Mouse (Mus musculus): Measurements from ENCODE around the gene Ptgr1. TPM values are rescaled to one million over a fixed set of nuclear protein-coding genes. Genes with fewer than 3 reads are reported as not detected.
A peak's percentile ranks its signal among the peaks of the same experiment; 100 is the strongest.

Gene Ptgr1
- total RNA-seq, 1 experiment from 2014 or later = 2.3 TPM

GRCm38 (mm10) chr4:58995251-58995693 is 8.4 kb upstream of the Ptgr1 start:
- ATAC-seq (replicated peaks; ENCODE audit: insufficient number of reproducible peaks, low FRiP score, low TSS enrichment, poor library complexity, severe bottlenecking) = no peak

DNA sequence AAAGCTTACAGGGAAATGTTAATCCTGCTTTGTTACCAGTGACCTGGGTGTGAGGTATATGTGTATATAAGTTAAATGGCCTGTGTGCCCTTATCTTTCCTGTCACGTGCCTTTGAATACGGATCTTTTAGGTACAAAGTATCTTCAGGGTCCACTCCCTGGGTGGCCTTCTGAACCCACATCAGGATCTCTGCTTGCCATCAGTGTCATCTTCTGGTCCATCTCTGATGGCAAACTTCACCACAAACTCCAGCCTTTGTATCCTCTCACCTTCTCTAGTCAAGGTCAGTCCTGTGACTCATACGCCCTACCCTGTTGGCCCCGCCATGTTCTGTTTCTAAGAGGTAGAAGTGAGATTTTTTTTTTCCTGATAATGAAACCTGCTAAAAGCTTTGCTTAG is 7.8 kb upstream of the Ptgr1 start, which contains the start of gene Dnajc25:
Gene Dnajc25, plus strand, starts transcription at position 301 of the 400 bp plus-strand sequence.
- no peak for ATAC-seq (replicated peaks; ENCODE audit: insufficient number of reproducible peaks, low FRiP score, low TSS enrichment, poor library complexity, severe bottlenecking)

DNA sequence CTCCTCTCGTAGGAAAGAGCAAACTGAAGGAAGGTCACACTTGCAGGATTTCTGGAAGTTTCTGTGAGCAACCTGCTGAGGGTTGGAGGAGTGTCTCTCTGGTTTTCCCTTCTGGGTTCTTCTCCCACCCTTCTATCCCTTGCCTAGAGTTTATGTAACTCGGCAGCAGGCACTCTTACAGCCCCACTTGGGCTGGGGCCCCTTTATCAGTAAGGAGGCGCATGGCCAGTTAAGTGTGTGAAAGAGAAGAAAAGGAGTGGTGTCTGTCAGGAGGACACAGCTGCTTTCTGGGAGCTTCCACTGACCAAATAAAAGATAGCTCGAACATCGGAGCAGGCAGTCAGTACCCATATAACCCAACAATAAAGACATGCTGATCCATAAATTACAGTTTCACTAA is 5.3 kb upstream of the Ptgr1 start:
- ATAC-seq (replicated peaks; ENCODE audit: insufficient number of reproducible peaks, low FRiP score, low TSS enrichment, poor library complexity, severe bottlenecking) = no peak

DNA sequence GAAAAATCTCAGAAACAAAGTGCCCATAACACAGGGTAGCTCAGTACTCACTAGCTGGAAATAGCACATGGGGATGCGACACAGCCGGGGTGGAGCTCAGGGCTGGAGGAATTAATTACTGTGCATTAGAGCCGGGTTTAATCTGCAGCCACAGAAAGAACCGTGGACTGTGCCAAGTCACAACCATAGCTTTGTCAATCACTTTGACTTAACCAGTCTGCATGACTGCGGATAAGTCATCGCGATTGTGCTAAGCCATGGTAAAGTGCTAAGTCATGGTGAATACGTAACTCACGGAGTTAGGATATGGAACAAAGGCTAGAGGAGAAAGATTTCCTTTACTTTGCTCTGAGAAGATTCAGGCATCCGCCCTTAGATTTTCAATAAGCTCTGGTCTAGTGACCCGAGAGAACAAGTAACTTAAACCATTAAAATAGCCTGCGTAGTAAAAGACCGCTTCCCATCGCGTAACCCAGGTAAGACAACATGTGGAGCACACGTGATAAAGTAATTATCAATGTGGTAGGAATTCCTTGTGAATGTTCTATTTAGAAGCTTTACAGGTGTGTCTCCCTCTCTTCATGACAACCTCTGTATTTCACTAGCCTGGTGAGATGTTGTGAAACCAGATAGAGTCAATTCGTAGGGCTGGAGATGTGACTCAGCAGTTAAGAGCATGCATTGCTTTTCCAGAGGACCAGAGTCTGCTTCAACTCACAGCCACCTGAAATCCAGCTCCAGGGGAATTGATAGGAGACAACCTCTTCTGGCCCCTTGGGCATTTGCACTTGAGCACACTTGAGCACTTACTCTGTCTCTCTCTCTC is 3.9 kb upstream of the Ptgr1 start:
- ATAC-seq (replicated peaks; ENCODE audit: insufficient number of reproducible peaks, low FRiP score, low TSS enrichment, poor library complexity, severe bottlenecking) = no peak

DNA sequence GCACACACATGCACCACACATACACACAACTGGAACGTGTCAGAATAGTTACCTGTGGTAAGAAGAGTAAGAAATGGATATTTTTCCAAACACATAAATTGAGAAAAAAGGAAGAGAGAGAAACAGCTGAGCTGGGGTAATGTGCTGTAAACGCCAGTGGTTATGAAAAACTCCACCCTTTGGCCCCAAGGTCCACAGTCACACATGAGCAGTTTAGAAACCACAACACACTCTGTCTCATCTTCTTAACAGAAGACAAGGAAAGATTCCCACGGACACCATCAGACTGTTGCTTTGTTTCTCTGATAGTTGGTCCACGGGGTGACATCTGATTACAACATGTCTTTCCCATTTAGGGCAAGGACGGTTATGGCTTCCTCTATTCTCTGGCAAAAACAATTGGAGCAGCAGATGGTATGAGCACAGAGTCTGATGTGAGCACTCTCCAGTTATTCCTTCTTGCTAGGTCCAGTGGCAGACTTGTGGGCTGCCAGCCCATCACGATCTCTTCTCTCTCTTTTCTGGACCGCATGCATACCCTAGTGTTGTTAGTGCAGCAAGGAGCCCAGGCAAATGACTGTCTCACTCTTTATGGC is 2.5 kb upstream of the Ptgr1 start:
- ATAC-seq (replicated peaks; ENCODE audit: insufficient number of reproducible peaks, low FRiP score, low TSS enrichment, poor library complexity, severe bottlenecking) = no peak

- 0 out of 2 replicates have a peak, but pooled peaks have one; percentile 55 for ATAC-seq (replicated peaks; ENCODE audit: insufficient number of reproducible peaks, low FRiP score, low TSS enrichment, poor library complexity, severe bottlenecking)
Observed at GRCm38 (mm10) chr4:58985157-58985648, 1.7 kb downstream of the Ptgr1 start.

- no peak for ATAC-seq (replicated peaks; ENCODE audit: insufficient number of reproducible peaks, low FRiP score, low TSS enrichment, poor library complexity, severe bottlenecking)
Observed at GRCm38 (mm10) chr4:58982806-58983205, 4.1 kb downstream of the Ptgr1 start.

- ATAC-seq (replicated peaks; ENCODE audit: insufficient number of reproducible peaks, low FRiP score, low TSS enrichment, poor library complexity, severe bottlenecking) = no peak
Observed at GRCm38 (mm10) chr4:58981421-58981820, 5.5 kb downstream of the Ptgr1 start.

GRCm38 (mm10) chr4:58975711-58976110 is 11.2 kb downstream of the Ptgr1 start:
- no peak for ATAC-seq (replicated peaks; ENCODE audit: insufficient number of reproducible peaks, low FRiP score, low TSS enrichment, poor library complexity, severe bottlenecking)

DNA sequence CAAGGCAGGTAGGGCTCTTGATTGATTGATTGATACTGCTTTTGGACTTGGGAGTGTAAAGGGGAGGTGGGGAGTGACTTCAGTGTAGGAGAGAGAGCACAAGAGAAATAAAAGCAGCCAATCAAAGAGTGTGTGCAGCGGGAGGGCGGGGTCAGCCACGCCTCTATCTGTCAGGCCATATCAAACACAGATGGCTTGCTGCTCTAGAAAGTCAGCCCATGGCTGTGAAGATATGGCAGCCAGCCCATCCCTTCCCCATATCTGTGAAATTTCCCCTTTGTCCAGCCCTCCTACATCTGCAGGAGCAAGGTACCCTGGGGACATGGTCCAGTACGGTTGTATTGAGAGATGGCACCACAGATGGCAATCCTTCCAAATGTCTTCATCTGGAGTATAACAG is 16.2 kb downstream of the Ptgr1 start:
- no peak for ATAC-seq (replicated peaks; ENCODE audit: insufficient number of reproducible peaks, low FRiP score, low TSS enrichment, poor library complexity, severe bottlenecking)

- ATAC-seq (replicated peaks; ENCODE audit: insufficient number of reproducible peaks, low FRiP score, low TSS enrichment, poor library complexity, severe bottlenecking) = no peak
Observed at GRCm38 (mm10) chr4:58965136-58965535, 21.8 kb downstream of the Ptgr1 start.

GRCm38 (mm10) chr4:58963271-58963670 is 23.6 kb downstream of the Ptgr1 start:
- ATAC-seq (replicated peaks; ENCODE audit: insufficient number of reproducible peaks, low FRiP score, low TSS enrichment, poor library complexity, severe bottlenecking) = no peak

- no peak for ATAC-seq (replicated peaks; ENCODE audit: insufficient number of reproducible peaks, low FRiP score, low TSS enrichment, poor library complexity, severe bottlenecking)
Observed at GRCm38 (mm10) chr4:58961719-58962118, 25.2 kb downstream of the Ptgr1 start.

DNA sequence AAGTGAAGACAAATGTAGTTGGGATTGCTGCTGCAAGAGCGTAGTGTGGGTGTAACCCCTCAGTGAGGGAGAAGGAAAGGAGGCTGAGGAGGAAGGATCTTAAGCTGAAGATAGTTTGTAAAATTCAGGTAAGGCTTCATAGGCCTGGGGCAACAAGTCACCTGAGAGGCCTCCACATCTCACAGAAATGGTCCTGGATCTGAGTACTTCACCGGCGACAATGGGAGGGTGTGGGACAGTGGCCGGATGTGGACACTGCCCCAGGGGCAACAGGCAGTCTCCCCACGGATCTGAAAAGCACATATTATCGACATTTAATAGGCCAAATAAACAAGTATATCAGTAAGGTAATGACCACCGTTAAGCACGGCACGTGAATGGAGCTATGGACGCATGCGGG is 34.3 kb downstream of the Ptgr1 start:
- ATAC-seq (replicated peaks; ENCODE audit: insufficient number of reproducible peaks, low FRiP score, low TSS enrichment, poor library complexity, severe bottlenecking) = no peak

GRCm38 (mm10) chr4:58948391-58948790 is 38.5 kb downstream of the Ptgr1 start:
- no peak for ATAC-seq (replicated peaks; ENCODE audit: insufficient number of reproducible peaks, low FRiP score, low TSS enrichment, poor library complexity, severe bottlenecking)

DNA sequence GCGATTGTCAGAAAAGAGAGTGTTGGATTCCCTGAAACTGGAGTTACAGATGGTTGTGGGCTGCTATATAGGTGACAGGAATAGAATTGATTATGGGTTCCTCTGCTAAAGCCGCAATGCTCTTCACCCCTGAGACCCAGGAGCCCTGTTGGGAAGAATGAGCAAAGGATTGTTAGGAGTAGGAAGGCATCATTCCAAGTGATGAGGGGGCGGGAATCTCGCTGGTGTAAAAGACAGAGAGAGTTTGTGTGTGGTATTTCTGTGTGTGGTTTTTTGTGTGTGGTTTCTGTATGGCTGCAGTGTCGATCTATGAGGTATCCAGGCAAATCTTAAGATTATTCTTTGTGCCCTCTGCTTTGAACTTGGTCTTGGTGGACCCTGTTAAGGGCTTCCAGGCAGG is 42.2 kb downstream of the Ptgr1 start:
- ATAC-seq (replicated peaks; ENCODE audit: insufficient number of reproducible peaks, low FRiP score, low TSS enrichment, poor library complexity, severe bottlenecking) = no peak

DNA sequence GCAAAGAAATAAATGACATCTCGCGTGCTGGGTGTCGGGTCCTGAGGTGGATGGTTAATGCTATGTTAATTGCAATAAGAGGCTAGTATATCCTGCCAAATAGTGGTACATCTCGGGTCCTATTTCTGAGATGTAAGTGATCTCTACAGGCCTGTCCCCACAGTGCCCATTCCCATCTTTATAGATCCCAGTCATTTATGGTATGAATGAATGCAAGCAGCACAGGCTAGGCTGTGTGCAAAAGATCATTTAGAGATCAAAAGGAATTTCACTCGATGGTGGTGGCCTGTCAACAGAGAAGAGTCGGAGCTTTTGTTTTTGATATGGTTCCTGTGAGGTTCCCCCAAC is 42.7 kb downstream of the Ptgr1 start:
- ATAC-seq (replicated peaks; ENCODE audit: insufficient number of reproducible peaks, low FRiP score, low TSS enrichment, poor library complexity, severe bottlenecking) = no peak

- ATAC-seq (replicated peaks; ENCODE audit: insufficient number of reproducible peaks, low FRiP score, low TSS enrichment, poor library complexity, severe bottlenecking) = no peak
Observed at GRCm38 (mm10) chr4:58943420-58944205, 43.3 kb downstream of the Ptgr1 start, which contains the start of gene Zkscan16. TSS of gene Zkscan16 (plus strand) at chr4:58943628.

DNA sequence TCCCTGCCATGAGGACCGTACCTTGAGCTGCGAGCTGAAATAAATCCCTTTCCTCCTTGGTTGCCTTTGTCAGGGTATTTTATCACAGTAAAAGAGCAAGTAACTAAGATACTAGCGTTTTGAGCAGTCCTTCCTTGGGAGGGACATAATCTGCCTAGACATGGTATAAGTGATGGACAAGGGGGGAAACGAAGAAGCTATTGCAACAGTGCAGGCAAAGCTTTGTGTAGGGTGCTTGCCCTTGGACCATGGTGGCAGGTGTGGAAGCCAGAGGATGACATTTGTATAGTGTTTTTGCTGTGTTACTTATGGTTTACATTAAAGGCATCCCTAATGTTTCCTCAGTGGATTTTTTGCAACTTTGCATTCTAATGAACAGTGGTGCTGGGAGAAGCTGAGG is 44.0 kb downstream of the Ptgr1 start:
- no peak for ATAC-seq (replicated peaks; ENCODE audit: insufficient number of reproducible peaks, low FRiP score, low TSS enrichment, poor library complexity, severe bottlenecking)

Measured in monocyte, adult 5-6 weeks (primary cell).